Mouse (Mus musculus) liver (tissue): Measurements from ENCODE around the gene Mustn1.

Experiments
- DNase-seq: peaks from one replicate; pipeline ENCODE4 v3.0.0-alpha.2; 2020; ENCODE audit warnings: mixed read lengths

Gene Mustn1

GRCm38 (mm10) chr14:30878958-30879571, at the start of gene Mustn1:
Mustn1 (plus strand) TSS chr14:30879200.
- no peak for DNase-seq

GRCm38 (mm10) chr14:30837416-30837996, 41.5 kb upstream of the Mustn1 start:
- no peak for DNase-seq

GRCm38 (mm10) chr14:30843701-30844100, 35.3 kb upstream of the Mustn1 start:
- no peak for DNase-seq

- no peak for DNase-seq
Measured at GRCm38 (mm10) chr14:30850504-30850903, 28.5 kb upstream of the Mustn1 start.

- DNase-seq: no peak
Measured at GRCm38 (mm10) chr14:30852325-30852724, 26.7 kb upstream of the Mustn1 start.

- no peak for DNase-seq
Measured at GRCm38 (mm10) chr14:30855316-30855715, 23.7 kb upstream of the Mustn1 start.

GRCm38 (mm10) chr14:30856885-30857507, 22.0 kb upstream of the Mustn1 start:
- DNase-seq: no peak

GRCm38 (mm10) chr14:30857990-30858389, 21.0 kb upstream of the Mustn1 start:
- no peak for DNase-seq

GRCm38 (mm10) chr14:30861421-30862125, 17.4 kb upstream of the Mustn1 start:
- no peak for DNase-seq

- DNase-seq: no peak
Measured at GRCm38 (mm10) chr14:30862368-30862767, 16.6 kb upstream of the Mustn1 start.

- no peak for DNase-seq
Measured at GRCm38 (mm10) chr14:30865311-30865710, 13.7 kb upstream of the Mustn1 start.

GRCm38 (mm10) chr14:30867042-30867441, 12.0 kb upstream of the Mustn1 start:
- DNase-seq: peak; percentile 79

GRCm38 (mm10) chr14:30868826-30869225, 10.2 kb upstream of the Mustn1 start:
- DNase-seq: no peak

GRCm38 (mm10) chr14:30869391-30869801, 9.6 kb upstream of the Mustn1 start:
- DNase-seq: no peak

GRCm38 (mm10) chr14:30870206-30871147, 8.5 kb upstream of the Mustn1 start:
- peak; percentile 35 for DNase-seq

GRCm38 (mm10) chr14:30874095-30874700, 4.8 kb upstream of the Mustn1 start:
- no peak for DNase-seq

GRCm38 (mm10) chr14:30875130-30875865, 3.7 kb upstream of the Mustn1 start:
- DNase-seq: peak; percentile 40

GRCm38 (mm10) chr14:30875955-30876354, 3.0 kb upstream of the Mustn1 start:
- DNase-seq: no peak

GRCm38 (mm10) chr14:30876451-30876850, 2.5 kb upstream of the Mustn1 start:
- no peak for DNase-seq

GRCm38 (mm10) chr14:30877827-30878226, 1.2 kb upstream of the Mustn1 start:
- DNase-seq: no peak

- no peak for DNase-seq
Measured at GRCm38 (mm10) chr14:30879794-30880193, 794 bp downstream of the Mustn1 start.
